Mouse (Mus musculus): Measurements from ENCODE around the gene Naaa.

GRCm38 (mm10) chr5:92321631-92322400 is 43.8 kb upstream of the Naaa start:
- TF ChIP-seq CTCF (IDR thresholded peaks at IDR 0.05; ENCODE audit: borderline replicate concordance, control insufficient read depth, extremely low read depth, insufficient read depth, low read length, poor library complexity) (no peak), POLR2A (IDR thresholded peaks at IDR 0.05; ENCODE audit: control insufficient read depth, extremely low read depth, insufficient read depth, low read length, poor library complexity) (no peak)
